Mouse (Mus musculus) heart, postnatal 0 days (tissue): Measurements from ENCODE around the gene Dnajc7. TPM values are rescaled to one million over a fixed set of nuclear protein-coding genes. Genes with fewer than 3 reads are reported as not detected.

Source experiments
- ATAC-seq: fragments of 200-750 bp; cut with Nextera tagmentation; 2 replicates; pipeline ENCODE4 v1.8.0; 2017; ENCODE audit warnings: low read depth, moderate number of reproducible peaks, moderate library complexity; ENCODE audit not compliant: insufficient read depth
- DNase-seq: peaks from one replicate; pipeline ENCODE4 v3.0.0-alpha.2; 2016; ENCODE audit warnings: low spot score
- H3K27ac ChIP-seq: fragments of 300-500 bp; sonication (generic); 2 replicates; pipeline ENCODE4 v1.5.1; 2014; ENCODE audit warnings: low read depth, mild to moderate bottlenecking
- H3K27me3 ChIP-seq: fragments of 300-500 bp; sonication (generic); 2 replicates; pipeline ENCODE4 v1.6.1; 2014; ENCODE audit warnings: low read length, mixed read lengths; ENCODE audit not compliant: control insufficient read depth, insufficient read depth
- H3K36me3 ChIP-seq: fragments of 300-500 bp; sonication (generic); replicated peaks from 2 replicates; pipeline ENCODE4 v1.6.1; 2014; ENCODE audit warnings: low read length, mixed read lengths; ENCODE audit not compliant: control insufficient read depth, insufficient read depth
- H3K4me1 ChIP-seq: fragments of 300-500 bp; sonication (generic); 2 replicates; pipeline ENCODE4 v1.6.1; 2014; ENCODE audit warnings: antibody characterized with exemption; ENCODE audit not compliant: control insufficient read depth, insufficient read depth
- H3K4me2 ChIP-seq: fragments of 300-500 bp; sonication (generic); 2 replicates; pipeline ENCODE4 v1.6.1; 2014; ENCODE audit warnings: low read depth, mild to moderate bottlenecking, low read length, moderate library complexity
- H3K4me3 ChIP-seq: fragments of 300-500 bp; sonication (generic); 2 replicates; pipeline ENCODE4 v1.5.1; 2014; ENCODE audit warnings: low read depth, low read length
- H3K9ac ChIP-seq: fragments of 300-500 bp; sonication (generic); replicated peaks from 2 replicates; pipeline ENCODE4 v1.6.1; 2014; ENCODE audit warnings: low read depth, low read length, mixed read lengths
- H3K9me3 ChIP-seq: fragments of 300-500 bp; sonication (generic); replicated peaks from 2 replicates; pipeline ENCODE4 v1.6.1; 2016; ENCODE audit warnings: low read length; ENCODE audit not compliant: control insufficient read depth
- CTCF ChIP-seq: IDR thresholded peaks from 2 replicates; pipeline ENCODE4 v1.5.1; 2016; ENCODE audit warnings: antibody characterized with exemption, control low read depth, low read depth
- EP300 ChIP-seq: IDR thresholded peaks from 2 replicates; pipeline ENCODE4 v1.6.1; 2016; ENCODE audit warnings: antibody characterized with exemption, low read depth
- WGBS: fragments of 180-500 bp; shearing (Covaris S2); extraction: QIAGEN DNeasy Blood & Tissue Kit; methylation state at CpG from one replicate; pipeline ENCODE4 v1.1.7; 2014; 5-methylcytosine and 5-hydroxymethylcytosine counted together
- polyA plus RNA-seq: library from polyadenylated mRNA; unstranded; fragments of >200 nt; fragmentation: Nextera tagmentation; extraction: Ambion mirVana; gene quantifications from 2 replicates; pipeline ENCODE4 v1.2.1, GENCODE M21; 2015
- total RNA-seq: library from RNA; depleted of rRNA; stranded (reverse); fragments of >200 nt; gene quantifications from 2 replicates; pipeline ENCODE4 v1.2.3, GENCODE M21; 2014; ENCODE audit warnings: low replicate concordance

The Dnajc7 gene
- total and polyA plus RNA-seq, 2 experiments from 2014 or later, result 98.5 to 173 TPM

- Histone ChIP-seq H3K9me3 (no peaks in the 10 kb centered on the region), H3K4me3 (no peak overlapping the region), H3K36me3 (peaks cover 4% of the 10 kb centered on the region; the same call in 1 of the 2 replicates), H3K27me3 (no peaks in the 10 kb centered on the region), H3K4me2 (no peak overlapping the region), H3K27ac (no peak overlapping the region), H3K9ac (no peak overlapping the region), H3K4me1 (peaks cover 23% of the 10 kb centered on the region)
- WGBS, result 88% methylated on average over 5 of the region's 5 CpGs
- DNase-seq (no peak), ATAC-seq (no peak)
- no peak for TF ChIP-seq CTCF
- no peak for TF ChIP-seq EP300
These were observed 3.6 kb downstream of the Dnajc7 start for GRCm38 (mm10) chr11:100616332-100616731.

GRCm38 (mm10) chr11:100613241-100613640 is 6.7 kb downstream of the Dnajc7 start:
- no peak overlapping the region for H3K4me3 ChIP-seq
- ATAC-seq (no peak), DNase-seq (peak; percentile 39)
- no peak overlapping the region for H3K4me2 ChIP-seq
- H3K9ac ChIP-seq, result no peak overlapping the region
- peaks cover 39% of the 10 kb centered on the region for H3K4me1 ChIP-seq
- H3K9me3 ChIP-seq, result no peaks in the 10 kb centered on the region
- no peaks in the 10 kb centered on the region for H3K27me3 ChIP-seq
- no peak overlapping the region for H3K27ac ChIP-seq
- H3K36me3 ChIP-seq, result peaks cover 7% of the 10 kb centered on the region; the same call in 1 of the 2 replicates
- WGBS, result 78% methylated on average over 3 of the region's 3 CpGs
- TF ChIP-seq EP300 (no peak), CTCF (no peak)

GRCm38 (mm10) chr11:100611627-100612026 is 8.3 kb downstream of the Dnajc7 start:
- no peak for ATAC-seq
- Histone ChIP-seq H3K36me3 (peaks cover 15% of the 10 kb centered on the region), H3K27me3 (no peaks in the 10 kb centered on the region), H3K27ac (no peak overlapping the region), H3K4me2 (no peak overlapping the region), H3K9me3 (no peaks in the 10 kb centered on the region), H3K9ac (no peak overlapping the region), H3K4me3 (no peak overlapping the region), H3K4me1 (peaks cover 32% of the 10 kb centered on the region)
- no peak for DNase-seq
- WGBS, result 70% methylated on average over 6 of the region's 6 CpGs
- TF ChIP-seq CTCF (no peak), EP300 (no peak)

GRCm38 (mm10) chr11:100609997-100610680 is 9.8 kb downstream of the Dnajc7 start:
- ATAC-seq (peak; percentile 62; the same call in 1 of the 2 replicates), DNase-seq (peak; percentile 27)
- Histone ChIP-seq H3K36me3 (peaks cover 15% of the 10 kb centered on the region), H3K9me3 (no peaks in the 10 kb centered on the region), H3K4me1 (peaks cover 32% of the 10 kb centered on the region), H3K4me3 (0 out of 2 replicates have a peak overlapping the region, but pooled peaks have one; percentile 8), H3K9ac (0 out of 2 replicates have a peak overlapping the region, but pooled peaks have one; percentile 29), H3K27ac (peak overlapping the region; percentile 84), H3K27me3 (no peaks in the 10 kb centered on the region), H3K4me2 (peak overlapping the region; percentile 29)
- TF ChIP-seq CTCF (no peak), EP300 (no peak)
- WGBS, result 26% methylated on average over 9 of the region's 9 CpGs

GRCm38 (mm10) chr11:100609355-100609996 is 10.5 kb downstream of the Dnajc7 start:
- ATAC-seq, result 0 out of 2 replicates have a peak, but pooled peaks have one; percentile 37
- peaks cover 15% of the 10 kb centered on the region for H3K36me3 ChIP-seq
- H3K4me2 ChIP-seq, result peak overlapping the region; percentile 29
- 49% methylated on average over 5 of the region's 5 CpGs for WGBS
- H3K9me3 ChIP-seq, result no peaks in the 10 kb centered on the region
- H3K27me3 ChIP-seq, result no peaks in the 10 kb centered on the region
- TF ChIP-seq CTCF, result no peak
- TF ChIP-seq EP300, result no peak
- peaks cover 32% of the 10 kb centered on the region for H3K4me1 ChIP-seq
- peak overlapping the region; percentile 84 for H3K27ac ChIP-seq
- DNase-seq, result no peak
- peak overlapping the region; percentile 29; the same call in 1 of the 2 replicates for H3K9ac ChIP-seq
- H3K4me3 ChIP-seq, result 0 out of 2 replicates have a peak overlapping the region, but pooled peaks have one; percentile 8
